Mouse (Mus musculus) cortical plate, adult 2 months (tissue): ENCODE measurements around the gene Cblc. TPM values are rescaled to one million over a fixed set of nuclear protein-coding genes. Genes with fewer than 3 reads are reported as not detected.

Source experiments
- H3K27ac ChIP-seq: fragments of 200-500 bp; 2 replicates; pipeline ENCODE4 v1.5.1; 2012; ENCODE audit warnings: low read length, control low read depth, inconsistent platforms; ENCODE audit not compliant: insufficient read depth
- H3K4me1 ChIP-seq: fragments of 200-500 bp; 2 replicates; pipeline ENCODE4 v1.6.1; 2011; ENCODE audit warnings: low read length; ENCODE audit not compliant: control insufficient read depth, insufficient read depth
- H3K4me3 ChIP-seq: fragments of 200-500 bp; 2 replicates; pipeline ENCODE4 v1.5.1; 2011; ENCODE audit warnings: mild to moderate bottlenecking, low read length, control low read depth; ENCODE audit not compliant: insufficient read depth
- CTCF ChIP-seq: fragments of 200-500 bp; IDR thresholded peaks from 2 replicates; pipeline ENCODE4 v1.5.1; 2011; ENCODE audit warnings: mild to moderate bottlenecking, control low read depth, low read length; ENCODE audit not compliant: insufficient read depth; ENCODE audit errors: extremely low read depth
- POLR2A ChIP-seq: fragments of 200-500 bp; IDR thresholded peaks from 2 replicates; pipeline ENCODE4 v1.6.1; 2011; ENCODE audit warnings: mild to moderate bottlenecking, low read length, control low read depth; ENCODE audit not compliant: insufficient read depth; ENCODE audit errors: extremely low read depth
- polyA plus RNA-seq: library from polyadenylated mRNA; depleted of rRNA; stranded (reverse); fragments of >200 nt; gene quantifications from 2 replicates; pipeline ENCODE4 v1.2.3, GENCODE M21; 2012

The Cblc gene
- polyA plus RNA-seq, 1 experiment: not detected

- no peak overlapping the region for H3K27ac ChIP-seq
- TF ChIP-seq CTCF: no peak
- no peak for TF ChIP-seq POLR2A
- no peaks in the 10 kb centered on the region for H3K4me1 ChIP-seq
- H3K4me3 ChIP-seq: no peak overlapping the region
Measured at GRCm38 (mm10) chr7:19760021-19760420, 36.6 kb downstream of the Cblc start.

DNA sequence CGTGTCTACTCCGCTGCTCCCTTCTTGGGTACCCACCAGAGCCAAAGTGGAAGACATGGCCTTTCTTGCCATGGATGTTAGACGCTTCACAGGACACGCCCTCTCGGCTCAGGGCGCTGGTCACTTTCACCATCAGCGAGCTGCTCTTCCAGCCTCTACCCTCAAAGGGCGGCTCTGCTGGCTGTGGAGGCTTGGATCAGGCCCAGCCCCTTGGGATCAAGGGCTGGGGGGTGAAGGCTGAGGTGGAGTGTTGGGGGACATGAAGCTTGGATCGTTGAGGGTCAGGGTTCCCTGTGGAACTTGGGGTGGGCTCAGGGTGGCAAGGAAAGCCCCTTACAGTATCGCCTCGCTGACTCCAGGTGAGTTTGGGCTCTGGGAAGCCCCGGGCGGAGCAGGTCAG lies 38.0 kb downstream of the Cblc start:
- Histone ChIP-seq H3K4me3 (no peak overlapping the region), H3K27ac (no peak overlapping the region), H3K4me1 (no peaks in the 10 kb centered on the region)
- TF ChIP-seq CTCF (no peak), POLR2A (no peak)

DNA sequence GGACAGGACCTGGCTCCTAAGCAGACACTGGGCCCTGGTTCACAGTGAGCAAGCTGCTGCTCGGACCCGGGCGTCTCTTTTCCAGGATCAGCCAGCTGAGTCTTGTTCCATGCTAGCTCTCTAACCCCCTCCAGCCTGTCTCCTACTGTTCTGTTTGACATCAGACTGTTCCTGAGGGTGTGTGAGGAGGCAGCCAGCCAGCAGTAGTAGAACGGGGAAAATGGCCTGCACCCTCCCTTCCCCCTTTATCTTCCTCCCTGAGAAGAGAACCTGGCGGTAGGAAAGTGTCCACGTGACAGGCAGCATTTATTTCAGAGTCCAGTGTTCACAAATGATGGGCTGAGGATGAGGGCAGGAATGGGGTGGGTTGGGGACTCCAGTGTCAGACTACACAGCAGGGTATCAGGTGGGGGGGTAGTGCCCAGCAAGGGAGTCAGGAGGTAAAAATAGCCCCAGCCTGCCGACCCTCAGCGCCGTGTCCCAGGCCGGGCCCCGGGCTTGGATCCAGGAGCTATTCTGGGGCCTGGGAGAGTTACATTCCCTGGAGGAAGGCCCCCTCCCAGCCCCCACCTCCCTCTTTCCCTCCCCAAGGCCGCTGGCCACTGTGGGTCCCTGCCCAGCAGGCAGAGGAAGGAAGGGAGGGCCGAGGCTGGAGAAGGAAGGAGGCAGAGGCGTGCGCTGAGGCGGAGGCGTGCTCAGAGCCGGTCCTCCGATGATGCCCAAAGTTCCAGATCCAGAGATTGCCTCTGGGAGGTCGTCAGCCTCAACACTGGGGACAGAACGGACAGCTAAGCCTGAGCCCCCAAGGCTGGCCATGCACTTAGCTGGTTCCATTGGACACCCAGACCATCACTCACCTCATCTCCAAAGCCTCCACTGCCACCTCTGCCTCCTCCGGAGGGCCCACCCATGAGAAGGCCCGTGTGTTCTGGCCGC lies 40.5 kb downstream of the Cblc start:
- no peak for TF ChIP-seq CTCF
- no peak for TF ChIP-seq POLR2A
- H3K4me3 ChIP-seq: no peak overlapping the region
- H3K27ac ChIP-seq: peak overlapping the region; percentile 49
- H3K4me1 ChIP-seq: no peaks in the 10 kb centered on the region

DNA sequence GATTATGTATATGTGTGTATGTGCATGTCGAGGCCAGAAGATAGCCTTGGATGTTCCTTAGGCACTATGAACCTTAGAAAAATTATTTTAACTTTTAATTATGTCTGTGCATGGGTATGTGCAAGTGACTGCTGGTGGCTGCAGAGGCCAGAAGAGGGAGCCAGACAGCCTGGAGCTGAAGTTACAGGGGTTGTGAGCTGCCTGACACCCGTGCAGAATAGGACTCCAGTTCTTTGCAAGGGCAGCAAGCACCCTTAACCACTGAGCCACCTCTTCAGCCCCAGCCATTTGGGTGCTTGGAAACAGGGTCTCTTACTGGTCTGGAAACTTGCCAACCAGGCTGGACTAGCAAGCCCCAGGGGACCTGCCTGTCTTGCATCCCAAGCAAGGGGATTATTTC lies 41.6 kb downstream of the Cblc start:
- Histone ChIP-seq H3K27ac (no peak overlapping the region), H3K4me3 (no peak overlapping the region), H3K4me1 (no peaks in the 10 kb centered on the region)
- TF ChIP-seq POLR2A: no peak

- H3K4me1 ChIP-seq: no peaks in the 10 kb centered on the region
- H3K27ac ChIP-seq: no peak overlapping the region
- TF ChIP-seq CTCF: no peak
- TF ChIP-seq POLR2A: no peak
- H3K4me3 ChIP-seq: no peak overlapping the region
Measured at GRCm38 (mm10) chr7:19754065-19754464, 42.5 kb downstream of the Cblc start.

- Histone ChIP-seq H3K4me1 (no peaks in the 10 kb centered on the region), H3K27ac (no peak overlapping the region), H3K4me3 (no peak overlapping the region)
- no peak for TF ChIP-seq POLR2A
Measured at GRCm38 (mm10) chr7:19753587-19753986, 43.0 kb downstream of the Cblc start.

- peak; percentile 19; the same call in 1 of the 2 replicates for TF ChIP-seq CTCF
- no peak for TF ChIP-seq POLR2A
- Histone ChIP-seq H3K4me3 (no peak overlapping the region), H3K27ac (no peak overlapping the region), H3K4me1 (no peaks in the 10 kb centered on the region)
Measured at GRCm38 (mm10) chr7:19752652-19753051, 44.0 kb downstream of the Cblc start.

GRCm38 (mm10) chr7:19751070-19751383 lies 45.6 kb downstream of the Cblc start:
- no peak overlapping the region for H3K4me3 ChIP-seq
- TF ChIP-seq POLR2A: no peak
- TF ChIP-seq CTCF: no peak

DNA sequence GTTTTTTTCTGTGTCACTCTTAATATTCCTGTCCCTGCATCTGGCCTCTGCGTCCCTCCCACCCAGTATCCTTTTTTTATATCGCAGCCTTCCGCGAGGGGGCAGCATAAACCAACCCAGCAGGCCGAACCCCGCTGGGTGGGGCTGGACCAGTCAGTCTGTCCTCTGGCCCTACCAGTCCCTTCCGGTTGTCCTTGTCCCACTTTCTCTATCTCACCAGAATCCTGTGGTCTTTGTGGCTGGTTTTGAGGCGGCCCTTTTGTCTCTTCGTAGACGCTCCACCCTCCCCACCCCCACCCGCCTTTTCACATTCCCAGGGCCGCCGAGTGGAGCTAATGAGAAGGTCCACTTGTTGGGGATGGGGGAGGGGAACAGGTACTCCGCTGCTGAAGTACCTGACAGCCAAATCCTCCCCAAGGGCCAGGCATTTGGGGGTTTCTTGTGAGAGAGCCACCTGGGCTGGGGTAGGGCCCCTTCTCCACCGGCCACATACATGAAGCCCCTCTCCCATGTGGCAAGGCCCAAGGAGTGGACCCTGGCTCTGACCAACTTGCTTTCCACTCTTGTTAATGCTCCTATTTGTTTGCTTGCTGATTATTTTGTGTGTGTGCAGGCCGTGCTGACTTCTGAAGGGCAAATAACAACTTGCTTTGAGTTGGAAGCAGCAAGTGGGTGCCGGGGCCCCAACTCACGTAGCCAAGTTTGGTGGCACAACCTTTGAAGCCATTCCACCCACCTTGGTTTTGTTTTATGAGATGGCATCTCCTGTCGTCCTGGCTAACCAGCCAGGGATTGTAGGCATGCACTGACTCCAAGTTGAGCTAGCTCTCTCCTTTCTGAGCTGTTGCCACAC lies 46.2 kb downstream of the Cblc start, which contains the start of gene Nectin2:
Gene Nectin2, minus strand, starts transcription at position 267 of the 853 bp plus-strand sequence.
- H3K4me1 ChIP-seq: no peaks in the 10 kb centered on the region
- H3K27ac ChIP-seq: no peak within 1 kb of the TSS; the same call in 1 of the 2 replicates
- TF ChIP-seq CTCF: peak; percentile 61; the same call in 1 of the 2 replicates
- TF ChIP-seq POLR2A: no peak
- peak within 1 kb of the TSS; percentile 51 for H3K4me3 ChIP-seq

More at GRCm38 (mm10) chr7:19751070-19751383, 45.6 kb downstream of the Cblc start:
- Histone ChIP-seq H3K4me1 (no peaks in the 10 kb centered on the region), H3K27ac (no peak overlapping the region)

DNA sequence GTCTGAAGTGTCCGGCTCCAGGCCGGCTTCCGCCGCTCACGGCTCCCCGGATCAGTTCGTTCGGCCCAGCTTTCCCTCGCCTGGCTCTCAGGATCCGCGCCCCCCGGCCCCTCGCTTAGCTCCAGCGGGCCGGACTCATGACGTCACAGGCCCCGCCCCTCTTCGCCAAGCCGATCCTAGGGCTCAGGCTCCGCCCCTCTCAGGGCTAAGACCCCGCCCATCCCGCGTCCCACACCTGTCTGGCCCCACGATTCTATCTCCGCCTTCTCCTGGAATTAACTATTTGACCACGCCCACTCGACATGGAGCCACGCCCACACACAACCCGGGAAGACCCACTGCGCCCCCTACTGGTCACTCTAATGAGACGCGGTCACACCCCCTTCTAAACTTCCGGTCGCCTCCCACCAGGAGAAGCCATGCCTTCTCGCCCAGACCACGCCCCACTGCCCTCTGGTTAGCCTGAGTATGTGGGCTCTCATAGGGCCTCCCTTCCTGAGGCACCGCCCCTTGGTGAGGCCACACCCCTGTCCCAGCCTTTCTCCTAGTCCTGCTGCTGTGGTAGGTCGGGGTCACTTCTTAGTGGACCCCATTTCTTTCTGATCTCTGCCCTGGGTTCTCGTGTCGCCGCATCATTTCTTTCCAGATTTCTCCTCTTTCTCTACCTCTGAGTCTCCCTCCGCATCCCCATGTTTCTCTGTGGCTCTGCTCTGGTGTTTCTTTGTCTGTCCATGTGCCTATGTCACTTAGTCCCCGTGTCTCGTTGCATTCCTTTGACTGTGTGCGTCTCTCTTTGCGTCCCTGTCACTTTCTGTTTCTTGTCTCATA lies 47.0 kb downstream of the Cblc start:
- no peak for TF ChIP-seq POLR2A
- TF ChIP-seq CTCF: peak; percentile 61
- H3K4me1 ChIP-seq: no peaks in the 10 kb centered on the region
- no peak overlapping the region; the same call in 1 of the 2 replicates for H3K27ac ChIP-seq
- H3K4me3 ChIP-seq: peak overlapping the region; percentile 51
